Mouse (Mus musculus) limb, embryonic 13.5 days (tissue): ENCODE data around the gene Dkk2. TPM values are rescaled to one million over a fixed set of nuclear protein-coding genes. Genes with fewer than 3 reads are reported as not detected.
A peak's percentile ranks its signal among the peaks of the same experiment; 100 is the strongest.

Source experiments
- ATAC-seq: fragments of 200-750 bp; cut with Nextera tagmentation; 2 replicates; pipeline ENCODE4 v1.8.0; 2017; ENCODE audit warnings: low read depth, moderate number of reproducible peaks, moderate TSS enrichment; ENCODE audit not compliant: low FRiP score
- H3K27ac ChIP-seq: fragments of 300-500 bp; sonication (generic); 2 replicates; pipeline ENCODE4 v1.5.1; 2015; ENCODE audit warnings: inconsistent platforms, mild to moderate bottlenecking, moderate library complexity
- H3K27me3 ChIP-seq: fragments of 300-500 bp; sonication (generic); 2 replicates; pipeline ENCODE4 v1.6.1; 2015; ENCODE audit warnings: mild to moderate bottlenecking, inconsistent platforms
- H3K36me3 ChIP-seq: fragments of 300-500 bp; sonication (generic); 2 replicates; pipeline ENCODE4 v1.6.1; 2015; ENCODE audit warnings: inconsistent platforms, mild to moderate bottlenecking, moderate library complexity
- H3K4me1 ChIP-seq: fragments of 300-500 bp; sonication (generic); 2 replicates; pipeline ENCODE4 v1.6.1; 2015; ENCODE audit warnings: inconsistent platforms
- H3K4me2 ChIP-seq: fragments of 300-500 bp; sonication (generic); replicated peaks from 2 replicates; pipeline ENCODE4 v1.6.1; 2015; ENCODE audit warnings: inconsistent platforms, mild to moderate bottlenecking, moderate library complexity
- H3K4me3 ChIP-seq: fragments of 300-500 bp; sonication (generic); 2 replicates; pipeline ENCODE4 v1.5.1; 2015; ENCODE audit warnings: moderate library complexity, mild to moderate bottlenecking, inconsistent platforms
- H3K9ac ChIP-seq: fragments of 300-500 bp; sonication (generic); 2 replicates; pipeline ENCODE4 v1.6.1; 2015; ENCODE audit warnings: mild to moderate bottlenecking, inconsistent platforms
- H3K9me3 ChIP-seq: fragments of 300-500 bp; sonication (generic); 2 replicates; pipeline ENCODE4 v1.6.1; 2016; ENCODE audit warnings: inconsistent platforms
- WGBS: fragments of 180-500 bp; shearing (Covaris S2); methylation state at CpG from one replicate; pipeline ENCODE4 v1.1.7; 2015; 5-methylcytosine and 5-hydroxymethylcytosine counted together
- polyA plus RNA-seq: library from polyadenylated mRNA; unstranded; fragments of >200 nt; fragmentation: Nextera tagmentation; extraction: Ambion mirVana; gene quantifications from 2 replicates; pipeline ENCODE4 v1.2.1, GENCODE M21; 2015

Gene Dkk2
- polyA plus RNA-seq, 1 experiment from 2014 or later, result 71.3 TPM

DNA sequence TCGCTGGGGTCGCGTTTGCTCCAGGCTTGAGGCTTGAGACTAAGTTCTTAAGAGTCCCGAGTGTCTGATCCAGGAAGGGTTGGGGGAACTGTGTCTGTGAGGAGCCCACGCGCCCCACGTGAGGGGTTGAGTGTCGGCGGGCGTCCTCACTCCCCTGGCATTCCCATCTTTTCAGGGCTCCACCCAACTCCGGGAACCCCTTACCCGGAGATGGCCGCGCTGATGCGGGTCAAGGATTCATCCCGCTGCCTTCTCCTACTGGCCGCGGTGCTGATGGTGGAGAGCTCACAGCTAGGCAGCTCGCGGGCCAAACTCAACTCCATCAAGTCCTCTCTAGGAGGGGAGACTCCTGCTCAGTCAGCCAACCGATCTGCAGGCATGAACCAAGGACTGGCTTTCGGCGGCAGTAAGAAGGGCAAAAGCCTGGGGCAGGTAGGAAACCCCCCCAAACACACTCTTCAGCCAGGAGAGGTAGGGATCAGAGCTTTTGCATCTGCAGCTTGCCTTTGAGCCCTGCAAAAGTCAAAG is 795 bp downstream of the Dkk2 start:
- Histone ChIP-seq H3K4me1 (peaks cover 17% of the 10 kb centered on the region), H3K36me3 (no peaks in the 10 kb centered on the region), H3K4me2 (peak overlapping the region; percentile 89), H3K27ac (peak overlapping the region; percentile 88), H3K4me3 (peak overlapping the region; percentile 66), H3K27me3 (peaks cover 9% of the 10 kb centered on the region), H3K9ac (peak overlapping the region; percentile 80), H3K9me3 (no peaks in the 10 kb centered on the region)
- 0% methylated on average over 23 of the region's 23 CpGs for WGBS
- peak; percentile 16; the same call in 1 of the 2 replicates for ATAC-seq

DNA sequence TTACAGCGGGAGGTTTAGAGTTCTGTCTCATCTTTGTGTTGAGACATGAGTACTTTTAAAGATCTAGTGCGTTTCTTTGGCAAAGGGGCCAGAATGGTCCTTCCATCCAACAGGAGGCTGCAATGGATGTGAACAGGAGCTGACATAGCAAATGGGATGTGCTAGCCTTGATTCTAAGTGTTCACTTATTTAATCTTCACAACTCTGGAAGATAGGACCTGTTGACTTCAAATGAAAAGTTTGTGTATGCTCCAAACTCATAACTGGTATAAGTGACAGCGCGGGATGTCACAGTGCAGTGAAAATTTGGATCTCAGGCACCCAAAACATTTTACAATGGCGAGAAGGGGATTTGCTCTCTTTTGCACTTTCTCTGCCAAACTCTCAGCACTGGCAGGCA is 1.4 kb downstream of the Dkk2 start:
- Histone ChIP-seq H3K9me3 (no peaks in the 10 kb centered on the region), H3K9ac (peak overlapping the region; percentile 80), H3K27me3 (peaks cover 9% of the 10 kb centered on the region), H3K4me1 (peaks cover 17% of the 10 kb centered on the region), H3K4me2 (peak overlapping the region; percentile 89), H3K36me3 (no peaks in the 10 kb centered on the region), H3K4me3 (peak overlapping the region; percentile 66), H3K27ac (peak overlapping the region; percentile 88)
- WGBS, result 22% methylated on average over 5 of the region's 5 CpGs
- ATAC-seq, result no peak

DNA sequence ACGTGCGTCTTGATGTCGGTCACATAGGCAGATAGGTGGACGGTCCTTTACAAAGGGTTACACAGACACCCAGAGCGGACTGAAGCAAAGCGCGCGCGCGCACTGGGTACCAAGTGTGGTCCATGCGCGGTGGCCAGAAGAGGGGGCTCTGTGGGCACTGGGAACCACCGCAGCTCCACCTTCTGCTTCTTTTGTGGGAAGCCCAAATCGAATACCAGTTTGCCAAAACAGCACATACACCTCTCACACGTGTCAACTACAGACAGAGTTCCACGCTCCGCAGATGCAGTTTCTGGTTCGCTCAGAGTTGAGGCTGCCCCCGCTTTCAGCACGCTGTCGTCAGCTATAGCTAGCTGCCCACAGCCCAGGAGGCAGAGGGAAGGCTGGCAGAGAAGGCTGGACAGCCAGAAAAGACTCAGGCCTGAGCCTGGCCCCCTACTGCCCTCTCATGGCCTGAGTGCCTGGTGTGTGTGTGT is 2.0 kb downstream of the Dkk2 start:
- Histone ChIP-seq H3K27ac (peak overlapping the region; percentile 88), H3K4me1 (peaks cover 17% of the 10 kb centered on the region), H3K4me2 (peak overlapping the region; percentile 89), H3K9me3 (no peaks in the 10 kb centered on the region), H3K27me3 (peaks cover 9% of the 10 kb centered on the region), H3K9ac (peak overlapping the region; percentile 80), H3K36me3 (no peaks in the 10 kb centered on the region), H3K4me3 (peak overlapping the region; percentile 66)
- ATAC-seq, result peak; percentile 67
- under 1% methylated on average over 21 of the region's 21 CpGs for WGBS

DNA sequence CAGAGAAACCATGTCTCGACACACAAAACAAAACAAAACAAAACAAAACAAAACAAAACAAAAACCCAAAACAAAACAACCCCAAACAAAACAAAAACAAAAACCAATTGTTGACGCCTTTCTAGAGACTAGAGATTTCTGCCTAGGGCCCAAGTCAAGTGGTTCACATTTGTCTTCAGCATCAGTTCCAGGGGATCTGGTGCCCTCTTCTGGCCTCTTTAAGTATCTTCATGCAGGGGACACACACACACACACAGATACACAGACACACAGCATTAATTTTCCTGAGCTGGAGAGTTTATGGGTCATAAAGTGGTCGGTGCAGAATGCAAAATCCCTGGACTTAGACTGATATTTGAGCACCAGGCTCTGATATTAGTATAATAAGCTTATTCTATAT is 7.9 kb downstream of the Dkk2 start:
- Histone ChIP-seq H3K36me3 (peaks cover 4% of the 10 kb centered on the region), H3K4me1 (no peaks in the 10 kb centered on the region), H3K27me3 (no peaks in the 10 kb centered on the region), H3K9ac (no peak overlapping the region), H3K9me3 (no peaks in the 10 kb centered on the region; the same call in 1 of the 2 replicates), H3K4me3 (no peak overlapping the region), H3K27ac (no peak overlapping the region), H3K4me2 (no peak overlapping the region)
- 89% methylated on average over 3 of the region's 3 CpGs for WGBS
- no peak for ATAC-seq

DNA sequence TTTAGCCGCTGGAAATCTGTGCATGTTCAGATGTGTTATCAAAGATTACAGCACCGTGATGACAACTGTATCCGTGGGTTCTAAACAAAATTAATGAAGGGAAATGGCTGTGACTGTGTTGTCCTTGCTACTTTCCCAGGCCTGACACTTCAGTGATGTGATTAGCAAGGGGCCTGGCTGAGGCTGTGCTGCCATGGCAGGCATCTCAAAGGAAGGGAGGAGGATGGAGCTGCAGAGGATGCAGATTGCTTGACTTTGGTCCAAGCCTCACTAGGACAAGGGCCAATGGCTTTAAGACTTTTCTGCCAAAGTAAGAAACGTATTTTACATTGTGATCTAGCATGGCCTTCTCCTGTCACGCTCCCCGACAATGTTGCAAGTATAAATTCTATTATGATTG is 11.2 kb downstream of the Dkk2 start:
- 71% methylated on average over 6 of the region's 6 CpGs for WGBS
- H3K4me2 ChIP-seq, result no peak overlapping the region
- no peak overlapping the region for H3K9ac ChIP-seq
- H3K27me3 ChIP-seq, result no peaks in the 10 kb centered on the region
- H3K4me3 ChIP-seq, result no peak overlapping the region
- no peaks in the 10 kb centered on the region; the same call in 1 of the 2 replicates for H3K9me3 ChIP-seq
- H3K4me1 ChIP-seq, result no peaks in the 10 kb centered on the region
- H3K27ac ChIP-seq, result no peak overlapping the region
- no peak for ATAC-seq
- peaks cover 4% of the 10 kb centered on the region for H3K36me3 ChIP-seq

DNA sequence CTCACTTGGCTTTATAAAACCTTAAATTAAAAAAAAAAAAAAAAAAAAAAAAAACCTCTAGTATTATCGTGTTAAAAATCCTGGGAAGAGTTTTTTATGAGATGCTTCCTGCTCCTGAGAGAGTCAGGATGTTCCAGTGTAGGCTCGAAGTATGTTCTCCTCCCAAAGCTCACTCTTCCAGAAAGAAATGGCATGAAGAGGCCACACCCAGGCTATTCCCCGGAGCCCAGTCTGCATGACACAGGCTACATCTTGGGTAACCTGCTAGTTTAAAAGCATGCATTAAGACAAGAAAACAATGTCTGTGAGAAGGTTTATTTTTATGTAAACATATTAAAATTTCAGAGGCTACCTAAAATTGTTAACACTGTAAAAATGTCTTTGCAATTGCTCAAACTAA is 15.7 kb downstream of the Dkk2 start:
- H3K4me2 ChIP-seq, result no peak overlapping the region
- H3K9me3 ChIP-seq, result no peaks in the 10 kb centered on the region
- no peak overlapping the region for H3K9ac ChIP-seq
- WGBS, result 79% methylated on average over 3 of the region's 3 CpGs
- H3K27ac ChIP-seq, result no peak overlapping the region
- H3K36me3 ChIP-seq, result no peaks in the 10 kb centered on the region
- ATAC-seq, result no peak
- no peaks in the 10 kb centered on the region for H3K27me3 ChIP-seq
- peaks cover 17% of the 10 kb centered on the region for H3K4me1 ChIP-seq
- no peak overlapping the region for H3K4me3 ChIP-seq

DNA sequence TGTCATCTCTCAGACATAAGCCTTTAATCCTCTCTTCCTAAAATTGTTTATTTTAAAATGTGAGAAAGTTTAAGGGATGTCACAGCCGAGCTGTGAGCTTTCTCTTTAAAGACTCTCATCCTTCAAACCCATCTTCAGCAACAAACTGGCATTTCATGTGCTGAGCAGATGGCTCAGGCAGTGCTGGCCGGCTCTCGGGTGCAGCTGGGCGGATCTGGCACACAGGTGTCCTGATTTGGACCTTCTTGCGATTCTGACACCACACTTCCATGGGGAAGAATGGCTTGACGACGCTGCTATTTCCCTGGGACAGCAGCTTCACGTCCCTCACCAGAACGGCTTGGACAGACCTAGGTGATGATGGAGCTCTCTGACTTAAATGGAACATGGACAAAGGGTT is 17.9 kb downstream of the Dkk2 start:
- 35% methylated on average over 9 of the region's 9 CpGs for WGBS
- Histone ChIP-seq H3K27me3 (no peaks in the 10 kb centered on the region), H3K36me3 (no peaks in the 10 kb centered on the region), H3K4me1 (peaks cover 17% of the 10 kb centered on the region), H3K4me3 (no peak overlapping the region), H3K9ac (no peak overlapping the region), H3K27ac (no peak overlapping the region), H3K9me3 (no peaks in the 10 kb centered on the region), H3K4me2 (peak overlapping the region; percentile 23)
- ATAC-seq, result no peak

DNA sequence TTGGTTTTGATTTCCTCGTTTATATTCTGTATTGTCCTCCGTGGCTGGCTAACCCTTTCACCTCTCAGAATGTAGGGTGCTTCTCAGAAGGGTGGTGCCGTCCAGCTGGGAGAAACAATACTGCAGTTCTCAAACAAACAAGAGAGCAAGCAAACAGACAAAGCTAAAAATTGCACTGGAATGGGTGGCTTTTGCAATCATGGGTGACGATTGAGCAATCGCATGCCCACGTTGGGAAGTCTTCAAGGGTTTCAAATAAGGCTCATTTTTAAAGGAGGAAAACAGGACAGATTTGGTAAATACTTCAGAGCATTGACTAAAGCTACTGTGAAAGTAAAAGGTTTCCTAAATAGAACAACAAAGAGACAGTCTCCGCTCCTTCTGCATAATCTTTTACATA is 18.4 kb downstream of the Dkk2 start:
- Histone ChIP-seq H3K27ac (no peak overlapping the region), H3K4me1 (peaks cover 17% of the 10 kb centered on the region), H3K4me3 (no peak overlapping the region), H3K9me3 (no peaks in the 10 kb centered on the region), H3K9ac (no peak overlapping the region), H3K36me3 (no peaks in the 10 kb centered on the region), H3K4me2 (peak overlapping the region; percentile 23; the same call in 1 of the 2 replicates), H3K27me3 (no peaks in the 10 kb centered on the region)
- ATAC-seq, result no peak
- 65% methylated on average over 7 of the region's 7 CpGs for whole genome bisulfite sequencing

DNA sequence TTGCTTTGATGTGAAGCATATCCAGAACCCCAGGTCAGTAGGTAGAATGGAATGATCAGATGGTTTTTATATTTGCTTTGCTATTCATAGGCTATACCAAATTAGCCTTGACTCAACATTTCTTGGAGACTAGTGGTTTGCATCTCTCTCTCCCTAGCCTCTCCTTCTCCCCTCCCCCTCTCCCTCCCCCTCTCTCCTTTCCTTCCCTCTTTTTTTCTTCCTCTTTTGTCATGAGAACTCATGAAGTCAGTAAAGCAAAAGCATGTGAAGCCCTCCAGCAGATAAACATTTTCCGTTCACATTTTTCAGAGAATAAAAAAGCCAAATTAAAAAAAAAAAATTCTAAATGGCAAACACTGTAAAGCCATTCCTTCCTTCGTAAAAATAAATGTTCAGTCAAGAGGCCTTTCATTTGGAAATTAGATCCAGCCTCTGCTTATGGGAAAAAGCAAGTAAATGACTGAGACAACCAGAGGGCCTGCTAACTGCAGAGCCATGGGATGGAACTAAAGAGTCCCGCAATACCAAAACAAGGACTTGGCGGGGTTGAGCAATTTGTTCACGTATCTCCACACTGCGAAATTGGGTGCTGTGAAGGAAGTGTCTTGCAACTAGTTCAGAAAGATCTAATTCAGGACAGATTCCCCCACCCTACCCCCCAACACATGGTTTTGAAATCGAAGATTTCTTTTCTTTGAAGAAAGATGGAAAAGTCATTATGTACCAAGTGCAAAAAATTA is 30.9 kb downstream of the Dkk2 start:
- Histone ChIP-seq H3K27ac (no peak overlapping the region), H3K27me3 (no peaks in the 10 kb centered on the region), H3K4me3 (no peak overlapping the region), H3K36me3 (no peaks in the 10 kb centered on the region), H3K4me2 (no peak overlapping the region), H3K4me1 (0 out of 2 replicates have a peak, but pooled peaks cover 5% of the 10 kb centered on the region), H3K9ac (no peak overlapping the region), H3K9me3 (no peaks in the 10 kb centered on the region)
- WGBS, result 61% methylated on average over 7 of the region's 7 CpGs
- ATAC-seq, result no peak

DNA sequence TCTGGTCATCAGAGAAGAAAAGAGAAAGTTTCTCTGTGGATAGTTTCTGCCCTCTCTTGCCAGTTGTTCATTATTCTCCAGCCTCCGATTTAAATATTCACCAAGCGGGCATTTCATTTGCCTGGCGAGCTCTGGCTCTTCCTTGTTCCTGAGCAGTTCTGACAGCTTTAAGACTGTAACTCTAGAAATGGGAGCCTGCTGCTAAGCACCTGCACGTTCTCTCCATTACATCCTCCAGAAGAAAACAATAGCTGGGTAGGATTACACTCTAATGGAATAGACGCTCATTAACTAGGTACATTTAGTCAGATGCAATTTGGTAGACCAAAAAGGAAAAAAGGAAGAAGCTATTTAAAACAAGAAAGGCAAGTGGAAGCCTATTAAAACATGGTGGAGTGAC is 36.3 kb downstream of the Dkk2 start:
- H3K9ac ChIP-seq, result no peak overlapping the region
- WGBS, result 42% methylated on average over 5 of the region's 5 CpGs
- H3K4me1 ChIP-seq, result no peaks in the 10 kb centered on the region
- H3K27ac ChIP-seq, result no peak overlapping the region
- no peak overlapping the region for H3K4me2 ChIP-seq
- ATAC-seq, result no peak
- H3K27me3 ChIP-seq, result no peaks in the 10 kb centered on the region
- H3K4me3 ChIP-seq, result no peak overlapping the region
- no peaks in the 10 kb centered on the region for H3K9me3 ChIP-seq
- H3K36me3 ChIP-seq, result no peaks in the 10 kb centered on the region

DNA sequence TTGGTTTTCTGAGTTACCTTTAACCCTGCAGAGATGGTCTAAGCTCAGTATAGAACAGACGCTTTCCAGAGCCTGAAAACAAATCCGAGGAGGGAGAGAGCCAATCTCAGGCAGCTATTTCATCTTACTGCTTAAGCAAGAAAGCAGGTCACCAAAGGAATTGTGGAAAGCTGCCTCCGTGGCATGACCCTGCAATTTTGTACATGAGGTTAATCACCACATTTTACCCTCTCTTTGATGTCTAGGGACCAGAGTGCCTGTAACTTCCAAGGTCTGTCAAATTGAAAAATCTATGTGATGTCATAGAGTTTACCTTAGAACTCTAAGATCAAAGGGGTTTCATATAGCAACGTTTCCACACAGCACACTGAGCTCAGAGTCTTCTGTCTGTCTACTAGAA is 37.5 kb downstream of the Dkk2 start:
- Histone ChIP-seq H3K9ac (no peak overlapping the region), H3K4me2 (no peak overlapping the region), H3K27ac (no peak overlapping the region), H3K27me3 (no peaks in the 10 kb centered on the region), H3K9me3 (no peaks in the 10 kb centered on the region), H3K36me3 (no peaks in the 10 kb centered on the region), H3K4me3 (no peak overlapping the region), H3K4me1 (no peaks in the 10 kb centered on the region)
- 10% methylated on average over 4 of the region's 4 CpGs for WGBS
- no peak for ATAC-seq

DNA sequence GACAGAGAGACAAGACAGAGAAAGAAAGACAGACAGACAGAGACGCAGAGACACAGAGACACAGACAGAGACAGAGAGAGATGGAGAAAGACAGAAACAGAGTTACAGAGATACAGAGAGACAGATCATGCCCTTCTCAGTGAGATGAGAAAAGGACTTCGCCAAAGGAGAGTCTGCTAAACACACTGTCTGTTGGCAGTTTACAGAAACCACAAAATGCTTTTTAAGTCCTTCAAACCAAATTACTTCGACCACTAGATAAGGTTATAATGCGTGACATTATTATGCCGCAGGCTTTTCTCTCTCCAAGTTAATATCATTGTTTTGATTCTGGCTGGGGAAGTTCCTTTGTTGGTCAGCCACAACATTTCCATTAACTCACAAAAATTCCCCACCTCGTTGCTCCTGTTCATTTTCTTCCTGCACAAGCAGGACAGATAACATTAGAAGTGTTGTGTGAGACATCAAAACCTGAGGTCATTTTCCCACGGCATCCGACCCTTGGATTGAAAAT is 40.2 kb downstream of the Dkk2 start:
- H3K36me3 ChIP-seq, result no peaks in the 10 kb centered on the region
- no peak overlapping the region for H3K4me2 ChIP-seq
- no peak for ATAC-seq
- no peak overlapping the region for H3K27ac ChIP-seq
- H3K4me1 ChIP-seq, result peaks cover 13% of the 10 kb centered on the region
- H3K27me3 ChIP-seq, result no peaks in the 10 kb centered on the region
- H3K9ac ChIP-seq, result no peak overlapping the region
- 83% methylated on average over 8 of the region's 8 CpGs for WGBS
- H3K9me3 ChIP-seq, result no peaks in the 10 kb centered on the region
- H3K4me3 ChIP-seq, result no peak overlapping the region
